Mouse (Mus musculus): ENCODE data around the gene Abracl.

Abracl gene

DNA sequence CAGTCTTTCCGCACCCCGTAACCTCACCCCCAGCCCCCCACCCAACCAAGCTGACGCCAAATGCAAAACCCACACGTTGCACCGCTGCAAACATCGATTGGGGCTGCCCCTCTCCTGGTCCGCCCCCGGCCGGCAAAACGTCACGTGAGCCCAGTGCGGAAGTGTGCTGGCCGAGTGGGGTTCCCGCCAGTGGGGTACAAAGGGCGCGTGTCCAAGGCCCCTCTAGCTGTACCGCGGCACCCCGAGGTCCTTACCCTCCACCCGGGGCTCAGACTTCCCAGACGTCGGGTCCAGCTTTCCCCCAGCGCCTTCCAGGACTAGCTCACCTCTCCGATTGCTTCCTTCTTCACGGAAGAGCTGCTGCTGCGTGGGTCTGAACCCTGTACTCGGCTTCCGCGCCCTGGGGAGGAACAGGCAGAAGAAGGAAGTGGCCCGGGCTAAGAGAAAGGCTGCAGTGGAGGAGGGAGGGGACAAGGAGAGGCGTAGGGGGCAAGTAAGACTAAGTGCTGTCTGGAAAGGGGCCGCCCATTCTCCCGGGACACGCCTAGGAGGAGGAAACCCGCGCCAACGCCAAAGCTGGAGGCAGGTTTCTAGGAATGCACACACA lies at the start of gene Abracl:
Gene Abracl (minus strand): TSS at position 548 of the 607 bp plus-strand sequence.
- in situ Hi-C loops (cut with MboI) = no loop called here

DNA sequence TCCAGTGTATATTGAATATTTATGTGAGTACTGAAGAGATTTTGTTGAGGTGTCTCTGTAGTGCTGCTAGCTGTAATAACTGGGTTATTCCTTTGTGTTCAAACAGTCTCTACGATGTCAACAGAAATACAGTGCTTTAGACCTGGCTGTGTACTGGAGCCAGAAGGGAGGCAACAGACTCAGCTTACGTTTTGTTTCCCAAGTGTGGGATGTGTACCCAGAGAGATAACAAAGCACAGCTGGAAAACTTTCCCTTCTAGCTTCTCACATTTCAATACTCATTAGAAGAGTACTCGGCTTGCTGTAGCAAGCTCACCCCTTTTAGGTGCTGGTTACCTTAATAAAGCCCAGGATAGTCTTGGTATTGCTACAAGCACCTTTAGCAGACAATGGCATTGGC lies 49.8 kb upstream of the Abracl start:
- in situ Hi-C loops (cut with MboI) = no loop called here

DNA sequence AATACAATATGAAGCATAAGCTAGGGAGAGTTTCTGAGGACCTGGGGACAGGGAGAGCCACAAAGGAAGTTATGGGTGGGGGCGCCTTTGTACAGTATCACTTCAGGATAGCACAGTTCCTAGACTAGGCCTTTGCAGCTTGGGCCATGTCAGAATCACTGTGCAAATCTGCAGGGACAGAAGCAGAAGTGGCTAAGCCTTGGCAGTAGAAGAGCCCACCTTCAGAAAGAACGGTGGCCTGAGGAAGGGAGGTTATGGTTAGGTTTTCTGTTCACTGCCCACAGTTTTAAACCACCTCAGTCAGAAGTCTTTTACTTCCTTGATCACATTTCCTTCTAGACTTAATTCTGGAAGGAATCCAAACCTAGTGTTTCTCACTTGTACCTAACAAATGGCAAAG lies 47.5 kb upstream of the Abracl start:
- in situ Hi-C loops (cut with MboI) = no loop called here

DNA sequence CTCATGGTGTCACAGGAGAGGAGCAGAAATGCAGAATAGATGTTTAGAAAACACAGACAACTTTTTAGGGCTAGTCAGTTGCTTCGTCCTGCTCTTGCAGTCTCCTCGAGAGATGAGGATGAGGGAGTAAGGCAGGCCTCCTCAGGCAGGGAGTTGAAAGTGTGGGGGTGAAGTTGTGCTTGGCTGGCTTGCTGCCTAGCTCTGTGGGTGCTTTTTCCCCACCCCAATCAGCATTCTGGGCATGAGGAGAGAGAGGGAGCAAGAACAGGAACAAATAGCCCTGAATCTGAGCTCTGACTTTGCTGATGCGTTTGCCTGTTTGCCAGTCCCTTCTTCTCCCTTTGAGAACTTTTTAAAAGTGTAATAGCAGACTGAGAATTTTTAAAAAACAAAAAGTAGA lies 47.1 kb upstream of the Abracl start:
- in situ Hi-C loops (cut with MboI) = no loop called here

DNA sequence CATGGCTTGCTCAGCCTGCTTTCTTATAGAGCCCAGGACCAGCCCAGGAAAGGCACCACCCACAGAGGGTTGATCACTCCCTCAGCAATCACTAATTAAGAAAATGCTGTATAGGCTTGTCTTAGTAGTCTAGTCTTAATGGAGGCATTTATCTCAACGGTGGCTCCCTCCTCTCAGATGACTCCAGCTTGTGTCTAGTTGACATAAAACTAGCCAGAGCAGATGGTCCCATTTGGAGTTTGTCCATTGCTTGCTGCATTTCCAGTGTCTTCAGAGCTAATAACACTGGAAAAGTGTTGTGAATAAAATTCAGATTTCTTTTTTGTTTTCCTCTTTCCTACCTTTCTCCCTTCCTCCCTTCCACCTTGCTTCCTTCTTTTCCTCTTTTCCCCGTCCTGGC lies 46.5 kb upstream of the Abracl start:
- in situ Hi-C loops (cut with MboI) = no loop called here

DNA sequence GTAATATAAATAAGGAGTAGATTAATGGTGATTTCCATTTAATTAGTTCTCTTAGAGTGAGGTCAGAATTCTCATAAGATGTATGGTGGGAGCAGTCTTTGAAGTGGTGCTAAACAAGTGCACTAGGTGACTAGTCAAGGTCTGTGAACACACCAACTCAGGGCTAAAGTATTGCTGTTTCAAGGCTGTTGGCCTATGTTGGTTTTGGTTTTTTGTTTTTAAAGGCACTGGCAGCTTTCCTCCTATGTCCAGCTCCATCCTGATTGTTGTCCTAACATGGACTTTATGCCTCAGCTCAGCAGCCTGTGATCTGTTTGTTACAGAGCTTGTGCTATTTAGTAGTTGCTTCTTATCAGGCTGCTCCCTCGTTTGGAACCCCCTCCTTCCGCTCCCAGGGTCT lies 45.8 kb upstream of the Abracl start:
- in situ Hi-C loops (cut with MboI) = no loop called here

DNA sequence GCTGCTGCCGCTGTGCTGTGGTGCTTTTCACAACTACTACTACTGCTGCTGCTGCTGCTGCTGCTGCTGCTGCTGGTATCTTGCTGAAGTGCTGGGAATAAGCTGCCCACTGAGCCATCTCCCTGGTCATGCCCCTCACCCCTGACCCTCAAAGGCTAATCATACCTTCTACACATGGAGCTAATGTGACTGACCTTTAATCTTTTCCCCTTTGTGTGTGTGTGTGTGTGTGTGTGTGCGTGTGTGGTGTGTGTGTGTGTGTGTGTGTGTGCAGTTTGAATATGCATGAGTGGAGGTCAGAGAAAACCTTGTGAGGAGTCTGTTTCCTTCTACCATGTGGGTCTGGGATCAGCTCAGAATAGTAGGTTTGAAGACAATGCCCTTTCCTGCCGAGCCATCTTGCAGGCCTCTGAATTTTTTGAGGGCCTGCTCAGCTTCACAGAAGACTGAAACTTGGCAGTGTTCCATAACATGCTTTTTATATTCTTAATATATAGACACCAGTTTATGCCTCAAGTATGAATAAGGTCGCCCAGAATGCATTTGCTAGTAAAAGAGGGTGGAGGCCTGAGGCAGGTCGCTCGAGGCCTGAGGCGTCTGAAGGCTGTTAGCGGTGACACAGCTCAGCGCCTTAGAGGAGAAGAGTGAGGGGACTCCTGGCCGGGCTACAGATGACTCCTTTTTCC lies 44.8 kb upstream of the Abracl start:
- in situ Hi-C loops (cut with MboI) = no loop called here

DNA sequence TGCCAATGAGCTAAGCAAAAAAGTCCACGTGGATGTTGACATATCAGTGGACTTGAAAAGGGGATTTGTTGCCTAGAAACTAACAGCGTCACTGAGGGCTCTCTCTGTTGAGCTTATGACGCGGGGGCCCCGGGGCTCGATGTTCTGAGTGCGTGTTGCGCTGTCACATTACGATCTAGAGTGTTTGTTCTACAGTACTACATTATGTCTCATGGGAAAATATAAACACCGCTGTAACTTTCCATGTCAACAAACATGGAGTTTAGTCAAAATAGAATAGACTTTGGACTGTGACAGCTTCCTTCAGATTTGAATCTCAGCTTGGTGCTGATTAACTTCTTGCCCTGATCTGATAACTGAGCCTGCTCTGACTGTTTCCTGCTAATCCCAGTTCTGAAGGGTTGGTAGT lies 42.9 kb upstream of the Abracl start:
- in situ Hi-C loops (cut with MboI) = no loop called here

DNA sequence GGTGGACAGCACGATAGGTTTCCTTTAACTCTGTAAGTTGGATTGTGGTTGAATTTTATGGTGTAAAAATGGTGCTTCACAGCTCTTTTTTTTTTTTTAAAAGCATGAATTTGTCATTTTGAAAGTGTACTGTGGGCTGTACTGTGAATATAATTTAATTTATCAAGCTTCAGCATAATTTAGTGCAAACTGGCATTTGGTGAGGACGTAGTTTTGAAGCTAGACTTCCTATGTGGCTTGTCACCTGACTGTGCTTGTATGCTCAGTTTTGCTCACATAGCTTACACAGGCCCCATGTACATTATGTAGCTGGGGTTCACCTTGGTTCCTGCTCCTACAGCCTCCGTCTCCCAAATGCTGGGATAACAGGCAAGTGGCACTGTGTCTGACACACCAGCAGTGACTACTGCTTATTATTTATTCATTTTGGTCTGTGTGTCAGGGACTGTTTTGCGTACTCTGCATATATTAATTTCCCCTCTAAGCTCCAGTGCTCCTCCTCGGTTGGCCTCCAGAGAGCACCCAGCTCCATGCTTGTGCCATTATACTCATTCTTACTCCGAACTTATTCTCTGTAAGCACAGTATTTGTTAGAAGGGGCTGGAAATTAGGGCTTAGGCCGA lies 41.6 kb upstream of the Abracl start:
- in situ Hi-C loops (cut with MboI) = no loop called here

DNA sequence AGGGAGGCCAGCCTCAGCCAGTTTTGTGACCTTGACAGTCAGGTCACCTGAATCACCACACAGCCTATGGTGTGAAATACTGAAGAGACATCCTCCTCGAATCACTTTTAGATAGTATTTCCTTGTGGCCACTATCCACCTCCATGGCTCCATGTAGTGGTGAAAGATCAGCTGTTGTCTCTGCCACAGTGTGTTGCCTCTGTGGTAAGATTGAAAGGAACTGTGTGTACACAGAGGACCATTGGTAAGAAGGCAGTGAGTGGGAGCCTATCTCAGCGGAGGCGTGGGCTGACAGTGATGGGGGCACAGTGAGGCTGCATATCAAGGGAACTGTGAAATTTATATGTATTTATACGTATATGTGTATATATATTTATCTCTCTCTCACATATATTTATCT lies 38.4 kb upstream of the Abracl start:
- in situ Hi-C loops (cut with MboI) = no loop called here

DNA sequence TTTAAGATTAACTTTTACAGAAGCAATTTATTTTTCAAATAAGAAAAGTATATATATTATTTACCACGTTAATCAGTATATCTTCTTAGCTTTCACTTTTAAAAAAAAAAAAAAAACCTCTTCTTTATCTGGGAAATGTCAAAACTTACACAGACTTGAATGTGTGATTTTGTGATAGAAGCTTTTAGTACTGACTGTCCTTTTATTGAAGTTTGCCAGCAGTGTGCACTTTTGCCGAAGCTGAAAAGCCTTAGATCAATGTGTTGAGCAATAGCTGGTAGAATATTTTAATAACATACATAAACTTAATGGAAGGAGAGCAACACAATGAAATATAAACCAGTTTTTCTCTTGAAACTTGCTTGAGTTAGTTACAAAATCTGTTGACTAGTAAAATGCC lies 37.7 kb upstream of the Abracl start:
- in situ Hi-C loops (cut with MboI) = no loop called here

DNA sequence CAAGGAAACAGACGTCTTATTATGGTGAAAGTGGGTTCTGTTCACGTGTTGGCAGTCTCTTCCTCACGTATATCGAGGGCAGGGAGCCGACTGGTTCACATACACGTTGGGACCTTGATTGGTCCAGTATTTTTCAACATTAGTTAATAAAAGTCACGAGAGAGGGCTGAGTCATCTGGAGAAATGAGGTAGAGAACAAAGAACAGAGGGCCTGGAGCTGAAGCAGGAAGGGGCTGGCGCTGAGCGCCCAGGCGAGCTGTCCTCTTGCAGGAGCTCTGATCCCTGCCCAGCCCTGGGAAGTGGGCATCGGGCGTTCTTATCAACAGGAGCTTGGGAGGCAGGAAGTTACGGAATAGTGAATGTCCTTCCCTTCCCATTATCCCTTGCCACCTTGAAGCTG lies 36.7 kb upstream of the Abracl start:
- in situ Hi-C loops (cut with MboI) = no loop called here

DNA sequence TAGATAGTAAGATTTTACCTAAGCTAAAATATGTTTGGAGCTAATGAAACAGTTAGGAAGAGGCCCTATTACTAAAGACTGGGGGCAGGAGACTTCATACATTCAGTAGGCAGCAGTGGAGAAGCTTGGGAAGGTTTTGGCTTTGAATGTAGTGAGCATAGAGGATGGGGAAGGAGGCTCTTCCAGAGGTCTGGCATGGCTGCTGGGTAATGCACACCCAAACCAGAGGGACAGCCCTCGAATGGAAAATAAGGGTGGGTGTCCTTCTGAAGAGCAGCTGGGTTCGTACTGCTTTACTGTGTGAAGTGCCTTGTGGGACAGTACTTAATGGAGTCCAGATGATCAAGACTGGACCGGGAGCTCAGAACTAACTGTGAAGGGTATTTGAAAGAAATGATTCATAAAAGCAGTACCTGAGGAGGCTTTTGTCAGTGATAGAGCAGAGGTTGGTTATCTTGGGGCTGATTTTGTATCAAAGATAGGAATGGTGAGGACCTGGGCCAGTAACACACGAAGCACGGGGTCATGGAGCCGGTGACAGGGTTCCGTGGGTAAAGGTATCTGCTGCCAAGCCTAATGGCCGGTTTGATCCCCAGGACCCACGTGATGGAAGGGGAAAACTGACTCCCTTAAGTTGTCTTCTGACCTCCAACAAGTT lies 35.7 kb upstream of the Abracl start:
- in situ Hi-C loops (cut with MboI) = no loop called here

DNA sequence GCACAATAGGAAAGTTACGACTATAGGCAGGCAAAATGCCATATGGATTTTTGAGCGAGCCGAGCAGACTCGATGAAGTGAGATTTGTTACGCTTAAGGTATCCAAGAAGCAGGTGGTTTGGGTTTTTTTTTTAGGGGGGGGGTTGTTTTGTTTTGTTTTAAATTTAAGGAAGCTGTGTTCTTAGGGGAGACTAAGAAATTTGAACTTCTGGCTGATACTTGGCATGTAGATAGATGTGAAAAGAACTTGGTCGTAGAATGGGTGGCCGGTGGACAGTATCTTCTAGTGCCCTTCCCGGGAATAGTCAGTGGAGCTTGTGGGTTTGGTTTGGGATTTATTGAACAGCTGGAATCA lies 33.3 kb upstream of the Abracl start:
- in situ Hi-C loops (cut with MboI) = no loop called here

DNA sequence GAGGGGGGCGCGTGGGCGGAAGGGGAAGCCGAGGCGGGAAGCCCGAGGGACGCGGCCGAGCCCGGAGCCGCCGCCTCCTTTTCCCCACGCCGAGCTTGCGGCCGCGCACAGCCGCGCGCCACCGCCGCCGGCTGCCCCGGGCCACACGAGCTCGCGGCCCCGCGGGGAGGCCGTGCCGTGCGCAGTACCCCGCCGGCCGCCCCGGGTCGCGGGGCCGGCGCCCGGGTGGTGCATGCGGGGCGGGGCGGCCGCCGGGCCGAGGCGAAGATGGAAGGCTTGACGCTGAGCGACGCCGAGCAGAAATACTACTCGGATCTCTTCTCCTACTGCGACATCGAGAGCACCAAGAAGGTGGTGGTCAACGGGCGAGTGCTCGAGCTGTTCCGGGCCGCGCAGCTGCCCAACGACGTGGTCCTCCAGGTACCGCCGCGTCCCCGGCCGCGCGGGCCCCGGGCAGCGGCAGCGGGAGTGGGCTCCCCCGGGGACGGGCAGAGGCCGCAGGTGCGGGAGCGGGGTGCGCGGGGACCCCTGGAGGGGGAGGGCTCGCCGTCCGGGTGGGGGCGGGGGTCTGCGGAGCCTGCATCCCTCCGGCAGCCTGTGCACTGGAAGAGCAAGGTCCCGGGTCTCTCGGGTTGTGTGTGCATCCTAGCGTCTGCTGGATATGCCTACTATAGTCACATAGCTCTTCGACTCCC lies 32.8 kb upstream of the Abracl start, which contains the start of gene Reps1:
Gene Reps1 (plus strand): TSS at position 166 of the 695 bp plus-strand sequence.
- in situ Hi-C loops (cut with MboI) = no loop called here

DNA sequence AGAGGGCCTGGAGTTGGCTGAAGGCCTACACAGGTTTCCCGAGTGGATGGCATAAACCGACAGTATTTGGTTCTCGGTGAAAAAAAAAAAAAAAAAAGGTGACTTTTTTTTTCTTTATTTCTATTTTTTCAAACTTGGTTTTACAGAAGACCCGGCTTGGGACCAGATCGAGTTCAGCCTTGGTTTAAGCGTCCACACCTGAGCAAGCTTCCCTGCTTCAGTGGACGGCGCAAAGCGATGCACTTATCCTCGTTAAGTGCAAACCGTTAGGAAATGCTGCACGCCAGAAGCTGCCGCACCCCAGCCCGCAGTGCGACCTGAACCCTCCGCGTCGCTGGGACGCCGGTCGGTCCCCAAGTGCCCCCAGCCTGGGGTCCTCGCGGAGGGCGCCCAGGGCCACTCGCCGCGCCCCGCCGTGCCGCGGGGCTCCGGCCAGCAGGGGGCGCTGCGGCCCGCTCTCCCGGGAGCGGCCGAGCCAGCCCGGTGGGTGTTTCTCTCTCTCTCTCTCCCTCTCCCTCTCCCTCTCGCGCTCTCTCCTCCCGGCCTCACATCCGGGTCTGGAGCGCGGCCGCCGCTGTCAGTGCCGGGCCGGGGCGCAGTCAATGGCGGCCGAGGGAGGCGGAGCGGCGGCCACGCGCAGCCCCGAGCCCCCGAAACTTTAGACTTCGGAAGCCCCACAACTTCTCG lies 32.1 kb upstream of the Abracl start:
- in situ Hi-C loops (cut with MboI) = no loop called here

DNA sequence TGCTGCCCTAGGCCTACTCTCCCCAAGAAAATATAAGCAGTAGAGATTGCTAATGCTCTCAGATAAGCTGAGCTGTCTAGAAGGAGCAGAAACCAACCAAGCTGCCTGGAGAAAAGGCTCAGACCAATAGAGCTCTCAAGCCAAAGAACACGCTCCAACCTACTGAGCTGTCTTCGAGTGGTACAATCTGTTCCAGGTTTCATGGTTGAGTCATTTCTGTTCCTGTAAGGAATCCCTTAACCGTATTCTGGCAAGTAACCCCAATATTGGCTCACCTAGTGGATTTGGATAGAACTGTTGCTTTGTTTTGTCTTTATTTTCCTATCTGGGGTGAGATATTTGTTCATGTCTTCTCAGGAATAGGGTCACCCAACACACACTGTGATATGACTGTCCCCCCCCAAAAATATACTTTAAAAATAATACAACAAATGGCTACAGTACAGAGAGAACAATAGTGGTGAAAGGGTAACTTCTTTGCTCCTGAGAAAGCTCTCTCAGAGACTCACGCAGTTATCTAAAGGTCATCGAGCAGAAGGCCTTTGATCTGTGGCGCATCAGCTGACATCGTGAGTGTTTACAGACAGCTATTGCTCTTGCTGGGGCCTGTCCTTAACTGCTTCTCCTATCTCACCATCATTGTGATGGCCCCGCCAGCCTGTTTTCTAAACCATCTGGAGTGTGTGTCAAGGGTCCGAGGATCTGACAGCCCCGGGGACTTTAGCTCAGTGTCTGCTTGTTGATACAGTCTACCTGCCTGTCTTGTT lies 24.5 kb upstream of the Abracl start:
- in situ Hi-C loops (cut with MboI) = no loop called here

DNA sequence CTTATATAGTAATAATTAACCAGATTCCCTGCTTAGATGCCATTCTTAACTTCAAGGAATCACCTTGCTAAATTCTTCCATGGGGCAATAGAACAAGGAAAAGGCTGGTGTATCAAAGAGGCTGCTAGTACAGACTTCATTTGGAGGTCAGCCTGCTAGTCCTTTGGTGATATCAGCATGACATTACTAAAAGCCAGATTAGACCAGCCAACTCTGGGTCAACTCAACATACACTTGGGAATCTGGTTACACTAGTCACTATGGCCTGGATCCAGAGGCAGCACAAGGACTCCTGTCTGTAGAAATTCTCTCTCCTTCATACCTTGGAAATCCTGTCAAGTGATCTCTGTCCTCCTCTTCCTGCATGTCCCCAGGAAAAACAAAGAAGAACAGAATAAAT lies 23.3 kb upstream of the Abracl start:
- in situ Hi-C loops (cut with MboI) = no loop called here

DNA sequence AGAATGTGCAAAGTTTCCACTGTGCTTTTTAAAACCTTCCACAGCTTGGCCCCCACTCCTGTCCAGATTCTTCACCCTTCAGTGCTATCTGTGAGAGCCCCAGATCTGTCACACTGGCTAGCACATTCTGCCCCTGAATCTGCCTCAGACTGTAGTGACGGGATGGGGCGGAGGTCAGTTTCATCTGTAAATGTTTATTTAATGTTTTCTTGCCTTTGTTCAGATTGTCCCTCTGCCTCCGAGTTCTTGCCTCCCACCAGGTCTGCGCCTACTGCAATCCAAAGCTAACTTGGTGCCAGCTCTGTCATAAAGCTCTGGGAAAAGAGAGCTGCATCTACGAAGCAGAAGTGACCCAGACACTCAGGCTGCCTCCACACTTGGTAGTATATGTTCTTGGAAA lies 13.8 kb upstream of the Abracl start:
- in situ Hi-C loops (cut with MboI) = no loop called here

DNA sequence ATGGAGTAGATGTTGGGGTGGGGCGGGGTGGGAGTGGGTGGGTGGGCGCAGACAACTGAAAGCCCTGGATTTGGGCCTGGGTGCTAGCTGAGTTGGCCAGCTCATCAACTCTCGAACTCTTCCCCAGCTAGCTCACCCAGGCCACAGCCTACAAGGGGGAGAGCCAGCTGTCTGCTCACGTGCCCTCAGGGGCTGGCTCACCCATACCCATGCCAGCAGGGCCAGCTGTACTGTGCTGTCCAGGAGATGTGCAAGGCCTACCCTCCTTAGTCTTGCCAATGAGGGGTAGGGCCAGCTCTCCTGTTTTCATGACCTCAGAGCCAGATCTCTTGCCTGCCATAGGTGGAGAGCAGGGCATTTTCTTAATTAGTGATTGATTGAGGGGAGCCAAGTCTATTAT lies 11.3 kb upstream of the Abracl start:
- in situ Hi-C loops (cut with MboI) = no loop called here

DNA sequence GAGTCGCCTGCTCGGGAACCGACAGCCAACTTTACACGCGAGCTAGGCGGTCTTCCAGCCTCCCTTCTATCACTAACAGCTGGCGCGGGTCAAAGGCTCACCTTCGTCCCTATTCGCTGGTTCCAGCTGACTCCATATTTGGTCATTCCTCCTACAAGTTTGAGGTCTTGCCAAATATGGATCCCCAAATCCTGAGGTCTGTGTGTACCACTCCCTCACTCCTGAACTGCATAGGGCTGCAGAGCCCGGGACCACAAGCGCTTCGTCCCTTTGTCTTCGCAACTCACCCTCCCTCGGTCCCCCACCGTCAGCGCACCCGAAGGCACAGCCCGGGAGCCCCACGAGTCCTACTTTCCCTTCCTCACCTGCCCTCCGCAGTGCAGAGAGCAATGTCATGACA lies 776 bp downstream of the Abracl start:
- in situ Hi-C loops (cut with MboI) = no loop called here
